Mouse (Mus musculus): Measurements from ENCODE around the gene Ms4a4c.
"Not testable (repeated sequence)": the region's sequence is repeated elsewhere in the genome, so short reads cannot be mapped to it uniquely, and the experiment has no call there.

Ms4a4c gene

DNA sequence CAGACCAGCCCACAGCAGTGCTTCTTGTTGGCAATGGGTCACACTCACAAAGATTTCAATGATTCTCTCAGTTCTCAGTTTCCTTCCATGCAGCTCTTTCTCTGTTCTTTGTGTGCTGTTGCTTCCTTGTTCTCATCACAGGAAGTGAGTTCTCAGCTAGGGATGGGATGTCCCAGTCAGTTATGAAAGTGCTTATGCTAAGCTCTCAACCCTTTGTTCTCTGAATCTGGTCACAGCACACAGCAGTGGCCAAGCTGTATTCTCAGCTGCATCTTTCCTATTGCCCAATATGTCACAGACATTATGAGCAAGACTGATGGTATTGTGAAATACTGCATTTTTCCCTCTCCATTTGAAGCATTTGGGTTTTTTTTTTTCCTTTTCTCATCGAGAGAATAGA lies 60.2 kb downstream of the Ms4a4c start:
- not testable (repeated sequence) for DNase-seq (ENCODE audit: low read depth)

- no peak for DNase-seq (ENCODE audit: low read depth)
Observed at GRCm38 (mm10) chr19:11466471-11466870, 61.9 kb downstream of the Ms4a4c start.

GRCm38 (mm10) chr19:11468361-11468760 lies 63.8 kb downstream of the Ms4a4c start:
- DNase-seq (ENCODE audit: low read depth), result not testable (repeated sequence)

GRCm38 (mm10) chr19:11469215-11469614 lies 64.6 kb downstream of the Ms4a4c start, which contains the start of gene Ms4a6c:
TSS of gene Ms4a6c (plus strand) at chr19:11469366.
- DNase-seq (ENCODE audit: low read depth), result not testable (repeated sequence)

Measured in c-Kit-positive CD71-negative TER-119-negative erythroid progenitor cells, embryonic 14.5 days (primary cell).